ENCODE assay signal across 8 mouse cellular contexts in the genomic region with DNA sequence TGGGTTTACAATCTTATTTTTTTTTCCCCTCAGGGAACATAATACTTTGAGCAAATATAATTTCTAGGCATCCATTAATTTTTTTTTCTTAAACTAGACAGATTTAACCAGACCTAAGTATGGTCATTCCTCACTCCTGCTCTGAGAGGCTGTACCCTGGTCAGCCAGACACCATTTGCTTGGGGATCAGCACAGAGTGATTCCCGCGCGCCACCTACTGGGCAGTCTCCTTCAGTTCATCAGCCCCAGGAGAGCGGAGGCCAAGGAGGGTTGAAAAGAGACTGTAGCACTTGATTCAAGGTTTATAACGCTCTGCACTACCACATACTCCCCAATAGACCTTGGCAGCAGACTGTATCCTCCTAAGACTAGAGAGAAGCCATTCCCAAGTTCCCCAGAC.
A peak's percentile ranks its signal among the peaks of the same experiment; 100 is the strongest.
DNase-seq lines count a peak whose midpoint lies in the region; ATAC-seq and TF ChIP-seq lines count a peak whose summit lies in the region.

No protein-coding gene starts in this region.

- 4% methylated on average over 5 of the region's 5 CpGs for WGBS in embryonic facial prominence, embryonic 14.5 days
- 3% methylated on average over 5 of the region's 5 CpGs for WGBS in heart, embryonic 10.5 days
- 4% methylated on average over 5 of the region's 5 CpGs for WGBS in kidney, postnatal 0 days
- 5% methylated on average over 5 of the region's 5 CpGs for WGBS in liver, adult 2 months
- 2% methylated on average over 5 of the region's 5 CpGs for WGBS in neural tube, embryonic 13.5 days

- H3K4me1 ChIP-seq in bone marrow macrophage, adult 2 months (ENCODE audit: control insufficient read depth, insufficient read depth, low read length) = no peaks in the 10 kb centered on the region
- peaks cover 7% of the 10 kb centered on the region; the same call in 1 of the 2 replicates for H3K4me1 ChIP-seq in embryonic facial prominence, embryonic 14.5 days (ENCODE audit: control insufficient read depth, insufficient read depth, low read length)
- peaks cover 14% of the 10 kb centered on the region for H3K4me1 ChIP-seq in heart, embryonic 10.5 days
- H3K4me1 ChIP-seq in kidney, postnatal 0 days (replicated peaks; ENCODE audit: insufficient read depth, low read length) = no peaks in the 10 kb centered on the region
- H3K4me1 ChIP-seq in liver, adult 2 months (ENCODE audit: control insufficient read depth, insufficient read depth, low read length) = no peaks in the 10 kb centered on the region
- H3K4me1 ChIP-seq in neural tube, embryonic 13.5 days (replicated peaks) = peaks cover 15% of the 10 kb centered on the region

- peak; percentile 90 for ATAC-seq in embryonic facial prominence, embryonic 14.5 days (ENCODE audit: low read depth)
- peak; percentile 73; the same call in 1 of the 2 replicates for ATAC-seq in kidney, postnatal 0 days (replicated peaks; ENCODE audit: low FRiP score, low read depth)
- peak; percentile 76 for ATAC-seq in neural tube, embryonic 13.5 days (ENCODE audit: low read depth)

- no peak overlapping the region for H3K4me2 ChIP-seq in embryonic facial prominence, embryonic 14.5 days (ENCODE audit: low read depth, low read length)
- H3K4me2 ChIP-seq in kidney, postnatal 0 days (ENCODE audit: low read length) = no peak overlapping the region
- H3K4me2 ChIP-seq in neural tube, embryonic 13.5 days = no peak overlapping the region

- no peak for TF ChIP-seq POLR2A in bone marrow macrophage, adult 2 months (IDR thresholded peaks at IDR 0.05; ENCODE audit: borderline replicate concordance, low read depth, low read length)
- no peak for TF ChIP-seq POLR2A in liver, adult 2 months (IDR thresholded peaks at IDR 0.05; ENCODE audit: extremely low read depth, insufficient read depth, low read length)

- no peaks in the 10 kb centered on the region for H3K9me3 ChIP-seq in embryonic facial prominence, embryonic 14.5 days (ENCODE audit: control insufficient read depth, low read length)
- H3K9me3 ChIP-seq in heart, embryonic 10.5 days = no peaks in the 10 kb centered on the region
- H3K9me3 ChIP-seq in kidney, postnatal 0 days (replicated peaks; ENCODE audit: low read length) = no peaks in the 10 kb centered on the region
- H3K9me3 ChIP-seq in neural tube, embryonic 13.5 days = no peaks in the 10 kb centered on the region

- H3K79me2 ChIP-seq in C2C12 (ENCODE audit: control insufficient read depth, insufficient read depth) = no peaks in the 10 kb centered on the region
- H3K79me2 ChIP-seq in liver, adult 2 months (ENCODE audit: control insufficient read depth, insufficient read depth, low read length) = no peaks in the 10 kb centered on the region

- H3K9ac ChIP-seq in embryonic facial prominence, embryonic 14.5 days (ENCODE audit: low read depth, low read length) = no peak overlapping the region
- no peak overlapping the region for H3K9ac ChIP-seq in kidney, postnatal 0 days (ENCODE audit: low read depth, low read length)
- no peak overlapping the region for H3K9ac ChIP-seq in liver, adult 2 months (ENCODE audit: low read depth, low read length)
- no peak overlapping the region for H3K9ac ChIP-seq in neural tube, embryonic 13.5 days

- DNase-seq in embryonic facial prominence, embryonic 14.5 days (ENCODE audit: low spot score) = peak; percentile 81
- DNase-seq in heart, embryonic 10.5 days (ENCODE audit: low spot score) = peak; percentile 87
- DNase-seq in kidney, postnatal 0 days (ENCODE audit: low spot score) = peak; percentile 90
- DNase-seq in liver, adult 2 months (ENCODE audit: extremely low read depth, low read depth, low spot score) = peak; percentile 39
- DNase-seq in urinary bladder, adult 2 months (ENCODE audit: low spot score) = peak; percentile 61

- H3ac ChIP-seq in C2C12 (ENCODE audit: control insufficient read depth, insufficient read length, low read depth) = no peak overlapping the region

- H3K4me3 ChIP-seq in C2C12 (ENCODE audit: insufficient read depth, poor library complexity, severe bottlenecking) = no peak overlapping the region
- H3K4me3 ChIP-seq in bone marrow macrophage, adult 2 months (ENCODE audit: insufficient read depth, low read length) = no peak overlapping the region
- no peak overlapping the region for H3K4me3 ChIP-seq in embryonic facial prominence, embryonic 14.5 days (ENCODE audit: low read depth, low read length)
- no peak overlapping the region for H3K4me3 ChIP-seq in heart, embryonic 10.5 days
- H3K4me3 ChIP-seq in kidney, postnatal 0 days (replicated peaks; ENCODE audit: low read depth, low read length) = no peak overlapping the region
- no peak overlapping the region for H3K4me3 ChIP-seq in liver, adult 2 months (ENCODE audit: insufficient read depth, low read depth, low read length)
- H3K4me3 ChIP-seq in neural tube, embryonic 13.5 days = no peak overlapping the region

- no peaks in the 10 kb centered on the region for H3K36me3 ChIP-seq in C2C12 (ENCODE audit: control insufficient read depth, insufficient read depth)
- H3K36me3 ChIP-seq in embryonic facial prominence, embryonic 14.5 days (ENCODE audit: control insufficient read depth, insufficient read depth, low read length) = no peaks in the 10 kb centered on the region
- H3K36me3 ChIP-seq in heart, embryonic 10.5 days = no peaks in the 10 kb centered on the region
- H3K36me3 ChIP-seq in kidney, postnatal 0 days (ENCODE audit: insufficient read depth, low read length) = no peaks in the 10 kb centered on the region
- H3K36me3 ChIP-seq in liver, adult 2 months (ENCODE audit: control insufficient read depth, insufficient read depth, low read length) = no peaks in the 10 kb centered on the region
- H3K36me3 ChIP-seq in neural tube, embryonic 13.5 days = no peaks in the 10 kb centered on the region

- H3K27me3 ChIP-seq in C2C12 (ENCODE audit: control insufficient read depth, insufficient read depth, insufficient read length) = no peaks in the 10 kb centered on the region
- no peaks in the 10 kb centered on the region for H3K27me3 ChIP-seq in embryonic facial prominence, embryonic 14.5 days (replicated peaks; ENCODE audit: control insufficient read depth, insufficient read depth, low read length)
- peaks cover 29% of the 10 kb centered on the region for H3K27me3 ChIP-seq in heart, embryonic 10.5 days (ENCODE audit: insufficient read depth, poor library complexity, severe bottlenecking)
- H3K27me3 ChIP-seq in kidney, postnatal 0 days (ENCODE audit: insufficient read depth, low read length) = no peaks in the 10 kb centered on the region
- no peaks in the 10 kb centered on the region for H3K27me3 ChIP-seq in liver, adult 2 months (ENCODE audit: control insufficient read depth, insufficient read depth, low read length)
- peaks cover 4% of the 10 kb centered on the region for H3K27me3 ChIP-seq in neural tube, embryonic 13.5 days

- no peak overlapping the region for H3K27ac ChIP-seq in bone marrow macrophage, adult 2 months (ENCODE audit: insufficient read depth, low read depth, low read length)
- no peak overlapping the region for H3K27ac ChIP-seq in embryonic facial prominence, embryonic 14.5 days (replicated peaks; ENCODE audit: low read depth, low read length)
- H3K27ac ChIP-seq in heart, embryonic 10.5 days = no peak overlapping the region
- H3K27ac ChIP-seq in kidney, postnatal 0 days = no peak overlapping the region
- H3K27ac ChIP-seq in liver, adult 2 months (replicated peaks; ENCODE audit: insufficient read depth, low read depth, low read length) = no peak overlapping the region
- H3K27ac ChIP-seq in neural tube, embryonic 13.5 days (replicated peaks) = no peak overlapping the region

- no peaks in the 10 kb centered on the region for H3K79me3 ChIP-seq in C2C12 (ENCODE audit: low read depth)

- TF ChIP-seq CTCF in C2C12 (IDR thresholded peaks at IDR 0.05; ENCODE audit: control insufficient read depth, insufficient read depth, insufficient read length) = peak; percentile 66
- peak; percentile 66 for TF ChIP-seq CTCF in bone marrow macrophage, adult 2 months (IDR thresholded peaks at IDR 0.05; ENCODE audit: low read depth, low read length)
- TF ChIP-seq CTCF in kidney, postnatal 0 days (IDR thresholded peaks at IDR 0.05; ENCODE audit: low read depth) = peak; percentile 89
- peak; percentile 96 for TF ChIP-seq CTCF in liver, adult 2 months (IDR thresholded peaks at IDR 0.05; ENCODE audit: low read depth, low read length)

TF ChIP-seq in C2C12, 6 proteins besides CTCF, POLR2A, EP300 and RAD21:
- no peak for TF ChIP-seq MAX (IDR thresholded peaks at IDR 0.05)
- TF ChIP-seq FOSL1 (IDR thresholded peaks at IDR 0.05; ENCODE audit: insufficient read depth, low read length, poor library complexity, severe bottlenecking) = no peak
- no peak for TF ChIP-seq MYOD1 (IDR thresholded peaks at IDR 0.05; ENCODE audit: control insufficient read depth, insufficient read length, low read depth)
- TF ChIP-seq CEBPB (IDR thresholded peaks at IDR 0.05; ENCODE audit: low read depth) = no peak
- no peak for TF ChIP-seq MYOG (IDR thresholded peaks at IDR 0.05; ENCODE audit: control insufficient read depth, extremely low read depth, insufficient read length)
- no peak for TF ChIP-seq USF1 (IDR thresholded peaks at IDR 0.05; ENCODE audit: low read depth)

Comparison
In these comparisons a context has a peak if more than half of its experiments do, and no peak if none do; other contexts are left out.
1. DNase-seq: peak in every context shown above with its lines; median percentile 90 in kidney, postnatal 0 days; 87 in heart, embryonic 10.5 days; 81 in embryonic facial prominence, embryonic 14.5 days; 61 in urinary bladder, adult 2 months; 39 in liver, adult 2 months.